Mouse (Mus musculus) small intestine, adult 2 months (tissue): ENCODE data around the gene Csmd2. TPM values are rescaled to one million over a fixed set of nuclear protein-coding genes. Genes with fewer than 3 reads are reported as not detected.

Source experiments
- H3K27ac ChIP-seq: fragments of 200-500 bp; 2 replicates; pipeline ENCODE4 v1.5.1; 2012; ENCODE audit warnings: low read depth, low read length, control low read depth, inconsistent platforms; ENCODE audit not compliant: insufficient read depth
- H3K27me3 ChIP-seq: fragments of 200-500 bp; 2 replicates; pipeline ENCODE4 v1.6.1; 2012; ENCODE audit warnings: mild to moderate bottlenecking, moderate library complexity, low read length, inconsistent platforms; ENCODE audit not compliant: control insufficient read depth, insufficient read depth
- H3K36me3 ChIP-seq: fragments of 200-500 bp; 2 replicates; pipeline ENCODE4 v1.6.1; 2012; ENCODE audit warnings: mild to moderate bottlenecking, low read length, control low read depth, inconsistent platforms; ENCODE audit not compliant: control insufficient read depth, insufficient read depth
- H3K4me1 ChIP-seq: fragments of 200-500 bp; 2 replicates; pipeline ENCODE4 v1.6.1; 2012; ENCODE audit warnings: low read length, inconsistent platforms, mixed read lengths; ENCODE audit not compliant: control insufficient read depth, insufficient read depth, insufficient read length
- H3K4me3 ChIP-seq: fragments of 200-500 bp; 2 replicates; pipeline ENCODE4 v1.5.1; 2012; ENCODE audit warnings: low read depth, mild to moderate bottlenecking, control low read depth, inconsistent platforms, low read length, moderate library complexity
- CTCF ChIP-seq: fragments of 200-500 bp; IDR thresholded peaks from 2 replicates; pipeline ENCODE4 v1.5.1; 2012; ENCODE audit warnings: low read depth, mild to moderate bottlenecking, control low read depth, inconsistent platforms, low read length, moderate library complexity, mixed read lengths; ENCODE audit not compliant: insufficient replicate concordance, insufficient read length; ENCODE audit errors: extremely low read depth
- POLR2A ChIP-seq: fragments of 200-500 bp; IDR thresholded peaks from 2 replicates; pipeline ENCODE4 v1.6.1; 2012; ENCODE audit warnings: low read depth, mild to moderate bottlenecking, control low read depth, inconsistent platforms, low read length, moderate library complexity
- WGBS: fragments of 180-500 bp; shearing (Covaris S2); methylation state at CpG from one replicate; pipeline ENCODE4 v1.1.7; 2018; 5-methylcytosine and 5-hydroxymethylcytosine counted together
- polyA plus RNA-seq: library from polyadenylated mRNA; depleted of rRNA; stranded (reverse); fragments of >200 nt; gene quantifications from 2 replicates; pipeline ENCODE4 v1.2.3, GENCODE M21; 2012

Gene Csmd2
- polyA plus RNA-seq, 1 experiment: 0.01 TPM

- H3K27me3 ChIP-seq: no peaks in the 10 kb centered on the region
- no peaks in the 10 kb centered on the region for H3K36me3 ChIP-seq
- WGBS: 68% methylated on average over 2 of the region's 2 CpGs
- no peak overlapping the region for H3K4me3 ChIP-seq
- TF ChIP-seq CTCF (no peak), POLR2A (no peak)
- H3K4me1 ChIP-seq: no peaks in the 10 kb centered on the region
- H3K27ac ChIP-seq: no peak overlapping the region
These were observed 173.0 kb downstream of the Csmd2 start for GRCm38 (mm10) chr4:128160656-128161055.

DNA sequence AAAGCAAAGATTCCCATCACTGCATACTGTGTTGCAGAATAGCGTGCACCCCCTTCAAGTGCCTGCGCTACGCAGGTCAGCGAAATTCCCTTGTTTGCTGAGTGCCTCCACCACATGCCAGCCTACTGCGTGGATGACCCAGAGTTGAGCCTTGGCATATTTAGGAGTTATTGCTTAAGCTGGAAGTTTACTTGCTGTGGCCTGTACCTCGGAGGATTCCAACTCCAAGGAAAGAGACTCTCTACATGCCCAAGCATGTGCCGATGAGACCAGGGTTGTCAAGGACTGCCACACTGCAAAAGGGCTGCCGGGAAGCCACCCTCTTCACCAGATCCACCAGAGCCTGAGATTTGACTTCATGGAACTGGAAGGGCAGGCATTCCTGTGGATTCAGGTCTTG is 182.5 kb downstream of the Csmd2 start:
- Histone ChIP-seq H3K4me1 (no peaks in the 10 kb centered on the region), H3K4me3 (no peak overlapping the region), H3K27ac (no peak overlapping the region), H3K36me3 (no peaks in the 10 kb centered on the region), H3K27me3 (no peaks in the 10 kb centered on the region)
- WGBS: 92% methylated on average over 8 of the region's 8 CpGs
- TF ChIP-seq POLR2A (no peak), CTCF (no peak)

DNA sequence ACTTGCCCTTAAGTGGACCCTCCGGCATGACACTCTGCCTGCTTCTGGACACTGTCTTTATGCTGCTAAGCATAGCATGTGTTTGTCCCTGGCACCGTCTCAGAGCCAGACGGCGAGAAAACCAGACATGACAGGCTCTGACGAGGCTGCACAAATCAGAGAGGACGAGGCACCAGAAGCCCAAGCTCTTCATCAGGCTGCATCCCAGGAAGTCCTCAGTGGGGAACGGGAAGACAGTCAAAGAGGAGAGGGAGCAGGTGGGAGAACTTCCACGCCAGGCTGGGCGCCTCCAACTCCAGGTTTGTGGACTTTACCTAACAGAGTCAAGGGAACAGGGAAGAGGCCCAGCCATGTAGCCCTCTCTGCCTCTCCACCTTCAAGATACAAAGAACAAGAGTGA is 183.6 kb downstream of the Csmd2 start:
- H3K4me3 ChIP-seq: no peak overlapping the region
- H3K27me3 ChIP-seq: no peaks in the 10 kb centered on the region
- no peaks in the 10 kb centered on the region for H3K36me3 ChIP-seq
- no peak overlapping the region for H3K27ac ChIP-seq
- 84% methylated on average over 9 of the region's 9 CpGs for WGBS
- TF ChIP-seq POLR2A: no peak
- H3K4me1 ChIP-seq: no peaks in the 10 kb centered on the region

DNA sequence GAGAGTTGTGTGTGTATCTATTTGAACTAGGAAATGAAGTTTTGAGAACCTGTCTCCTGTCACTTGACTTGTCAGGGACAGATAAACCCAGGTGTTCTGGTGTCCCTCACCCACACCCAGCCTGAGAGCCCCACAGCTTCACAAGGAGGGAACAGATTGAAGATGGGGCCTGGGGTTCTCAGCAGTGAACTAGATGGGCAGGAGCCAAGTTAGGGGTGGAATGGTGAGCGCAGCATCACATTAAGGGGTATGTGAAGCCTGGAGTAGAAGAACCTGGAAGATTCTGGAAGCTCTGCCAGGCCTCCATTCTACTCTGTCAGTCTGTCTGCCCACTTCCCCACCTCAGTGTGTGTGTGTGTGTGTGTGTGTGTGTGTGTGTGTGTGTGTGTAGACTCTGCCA is 184.0 kb downstream of the Csmd2 start:
- no peaks in the 10 kb centered on the region for H3K4me1 ChIP-seq
- H3K27me3 ChIP-seq: no peaks in the 10 kb centered on the region
- TF ChIP-seq CTCF: no peak
- TF ChIP-seq POLR2A: no peak
- H3K27ac ChIP-seq: no peak overlapping the region
- no peak overlapping the region for H3K4me3 ChIP-seq
- no peaks in the 10 kb centered on the region for H3K36me3 ChIP-seq
- 94% methylated on average over 1 of the region's 1 CpGs for WGBS

GRCm38 (mm10) chr4:128178974-128179373 is 191.3 kb downstream of the Csmd2 start:
- 77% methylated on average over 8 of the region's 8 CpGs for WGBS
- no peak overlapping the region for H3K27ac ChIP-seq
- no peak for TF ChIP-seq CTCF
- no peak for TF ChIP-seq POLR2A
- H3K4me1 ChIP-seq: no peaks in the 10 kb centered on the region
- no peaks in the 10 kb centered on the region for H3K36me3 ChIP-seq
- no peaks in the 10 kb centered on the region for H3K27me3 ChIP-seq
- H3K4me3 ChIP-seq: no peak overlapping the region

GRCm38 (mm10) chr4:128179581-128179980 is 191.9 kb downstream of the Csmd2 start:
- no peak overlapping the region for H3K4me3 ChIP-seq
- no peaks in the 10 kb centered on the region for H3K4me1 ChIP-seq
- no peaks in the 10 kb centered on the region for H3K36me3 ChIP-seq
- no peak overlapping the region for H3K27ac ChIP-seq
- no peaks in the 10 kb centered on the region for H3K27me3 ChIP-seq
- TF ChIP-seq POLR2A: no peak
- no peak for TF ChIP-seq CTCF
- 66% methylated on average over 2 of the region's 2 CpGs for WGBS

- Histone ChIP-seq H3K4me3 (no peak overlapping the region), H3K27me3 (no peaks in the 10 kb centered on the region), H3K4me1 (no peaks in the 10 kb centered on the region), H3K36me3 (no peaks in the 10 kb centered on the region), H3K27ac (no peak overlapping the region)
- 62% methylated on average over 1 of the region's 1 CpGs for WGBS
- TF ChIP-seq CTCF (no peak), POLR2A (no peak)
These were observed 197.1 kb downstream of the Csmd2 start for GRCm38 (mm10) chr4:128184747-128185146.

DNA sequence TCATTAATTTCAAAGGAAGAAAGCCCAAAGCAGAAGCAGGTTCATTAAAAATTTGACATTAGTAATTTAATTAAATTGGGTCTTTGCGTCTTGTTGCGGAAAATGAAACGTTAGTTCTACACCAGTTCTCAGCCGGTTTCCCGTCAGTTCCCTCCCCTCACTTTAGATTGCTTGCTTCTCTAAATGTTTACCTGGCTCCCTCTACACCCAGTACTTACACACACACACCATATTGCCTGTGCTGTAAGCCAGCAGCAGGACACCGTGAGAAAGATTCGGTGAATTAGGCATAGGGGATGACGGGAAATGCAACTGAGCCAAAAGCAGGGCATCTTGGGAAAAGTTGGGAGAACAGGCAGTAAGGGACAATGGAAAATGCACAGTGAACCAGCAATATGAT is 206.8 kb downstream of the Csmd2 start:
- TF ChIP-seq POLR2A (no peak), CTCF (no peak)
- no peaks in the 10 kb centered on the region for H3K4me1 ChIP-seq
- 90% methylated on average over 8 of the region's 8 CpGs for WGBS
- no peaks in the 10 kb centered on the region for H3K36me3 ChIP-seq
- H3K27me3 ChIP-seq: no peaks in the 10 kb centered on the region
- no peak overlapping the region for H3K4me3 ChIP-seq
- no peak overlapping the region for H3K27ac ChIP-seq
